Comparison of ENCODE assay signal across 9 mouse cellular contexts in genomic region chr8:60890520-60890874, GRCm38 (mm10). TPM values are rescaled to one million over a fixed set of nuclear protein-coding genes. Genes with fewer than 3 reads are reported as not detected.
A peak's percentile ranks its signal among the peaks of the same experiment; 100 is the strongest.
DNase-seq lines count a peak whose midpoint lies in the region; ATAC-seq and TF ChIP-seq lines count a peak whose summit lies in the region.
"Had no signal": no experiment of that assay in that cellular context is flagged by ENCODE, and none has a peak within 500 bp of the region (broad histone marks: within the 10 kb centered on the region; RNA-seq: fewer than 3 reads in every experiment).

No protein-coding gene starts in this region.

- no peak for TF ChIP-seq CTCF in heart, postnatal 0 days (IDR thresholded peaks at IDR 0.05; ENCODE audit: low read depth)

- H3K4me3 ChIP-seq in heart, postnatal 0 days (ENCODE audit: low read depth, low read length): peak overlapping the region; percentile 76
- peak overlapping the region; percentile 69 for H3K4me3 ChIP-seq in hindbrain, embryonic 11.5 days (ENCODE audit: low read depth, low read length)
- H3K4me3 ChIP-seq in midbrain, embryonic 11.5 days (ENCODE audit: low read depth, low read length): peak overlapping the region; percentile 80

- WGBS in heart, postnatal 0 days: 2% methylated on average over 20 of the region's 23 CpGs
- 2% methylated on average over 23 of the region's 23 CpGs for WGBS in hindbrain, embryonic 11.5 days
- 2% methylated on average over 23 of the region's 23 CpGs for WGBS in midbrain, embryonic 11.5 days

- H3K9me3 ChIP-seq in heart, postnatal 0 days (replicated peaks; ENCODE audit: control insufficient read depth, low read length): no peaks in the 10 kb centered on the region
- H3K9me3 ChIP-seq in hindbrain, embryonic 11.5 days (ENCODE audit: control insufficient read depth, low read length): no peaks in the 10 kb centered on the region
- H3K9me3 ChIP-seq in midbrain, embryonic 11.5 days (ENCODE audit: control insufficient read depth, low read length): no peaks in the 10 kb centered on the region

- peak overlapping the region; percentile 30; the same call in 1 of the 2 replicates for H3K27ac ChIP-seq in heart, postnatal 0 days (ENCODE audit: low read depth)
- no peak overlapping the region; the same call in 1 of the 2 replicates for H3K27ac ChIP-seq in hindbrain, embryonic 11.5 days (ENCODE audit: low read depth, low read length)
- H3K27ac ChIP-seq in midbrain, embryonic 11.5 days (ENCODE audit: low read depth, low read length): no peak overlapping the region

- 0 out of 2 replicates have a peak, but pooled peaks cover 4% of the 10 kb centered on the region for H3K36me3 ChIP-seq in heart, postnatal 0 days (replicated peaks; ENCODE audit: control insufficient read depth, insufficient read depth, low read length)
- no peaks in the 10 kb centered on the region for H3K36me3 ChIP-seq in hindbrain, embryonic 11.5 days (ENCODE audit: control insufficient read depth, insufficient read depth, low read length)
- H3K36me3 ChIP-seq in midbrain, embryonic 11.5 days (ENCODE audit: control insufficient read depth, insufficient read depth, low read length): no peaks in the 10 kb centered on the region; the same call in 1 of the 2 replicates

- intact Hi-C loops in heart, postnatal 36 days (cut with DNase I): loop anchor here (5.0 kb wide), 3 partner anchors 92 to 597 kb away; partner anchors contain the start of genes Cbr4, Clcn3 and Mfap3l

- DNase-seq in heart, postnatal 0 days (ENCODE audit: low spot score): no peak
- no peak for DNase-seq in heart, postnatal 36 days
- DNase-seq in WW6 (ENCODE audit: low read depth, low spot score): peak; percentile 26
- no peak for DNase-seq in hindbrain, embryonic 11.5 days (ENCODE audit: low spot score)
- DNase-seq in midbrain, embryonic 11.5 days (ENCODE audit: low spot score, missing footprints): no peak
- DNase-seq in gastrocnemius, adult 18-20 months (ENCODE audit: low spot score): no peak
- DNase-seq in B cell, adult 2 months: no peak

- peak overlapping the region; percentile 65 for H3K4me2 ChIP-seq in heart, postnatal 0 days (ENCODE audit: low read depth, low read length)
- H3K4me2 ChIP-seq in hindbrain, embryonic 11.5 days (replicated peaks; ENCODE audit: low read depth, low read length): peak overlapping the region; percentile 44
- peak overlapping the region; percentile 69 for H3K4me2 ChIP-seq in midbrain, embryonic 11.5 days

- peak overlapping the region; percentile 70 for H3K9ac ChIP-seq in heart, postnatal 0 days (replicated peaks; ENCODE audit: low read depth, low read length)
- H3K9ac ChIP-seq in hindbrain, embryonic 11.5 days (ENCODE audit: low read depth, low read length): peak overlapping the region; percentile 76
- peak overlapping the region; percentile 77 for H3K9ac ChIP-seq in midbrain, embryonic 11.5 days (ENCODE audit: low read length)

- peaks cover 13% of the 10 kb centered on the region for H3K4me1 ChIP-seq in heart, postnatal 0 days (ENCODE audit: control insufficient read depth, insufficient read depth)
- no peaks in the 10 kb centered on the region for H3K4me1 ChIP-seq in hindbrain, embryonic 11.5 days (replicated peaks; ENCODE audit: control insufficient read depth, insufficient read depth, low read length)
- peaks cover 10% of the 10 kb centered on the region; the same call in 1 of the 2 replicates for H3K4me1 ChIP-seq in midbrain, embryonic 11.5 days (ENCODE audit: control insufficient read depth, insufficient read depth, low read length)

- TF ChIP-seq EP300 in heart, postnatal 0 days (IDR thresholded peaks at IDR 0.05; ENCODE audit: low read depth): no peak

- no peaks in the 10 kb centered on the region for H3K27me3 ChIP-seq in heart, postnatal 0 days (ENCODE audit: control insufficient read depth, insufficient read depth, low read length)
- H3K27me3 ChIP-seq in hindbrain, embryonic 11.5 days (ENCODE audit: control insufficient read depth, insufficient read depth, low read length): no peaks in the 10 kb centered on the region
- H3K27me3 ChIP-seq in midbrain, embryonic 11.5 days (ENCODE audit: control insufficient read depth, insufficient read depth, low read length): no peaks in the 10 kb centered on the region
- H3K27me3 ChIP-seq: Patski had no signal

- ATAC-seq in heart, postnatal 0 days (ENCODE audit: insufficient read depth, low read depth): peak; percentile 28; the same call in 1 of the 2 replicates
- ATAC-seq in hindbrain, embryonic 11.5 days (ENCODE audit: low FRiP score): no peak
- ATAC-seq in midbrain, embryonic 11.5 days (ENCODE audit: low FRiP score): no peak
- no peak for ATAC-seq in CD4-positive, CD25-positive, alpha-beta regulatory T cell, adult 4 months

RNA-seq across cellular contexts. Expression of gene Hpf1, which starts 0.3 kb away (rescaled TPM):
- total RNA-seq in heart, postnatal 0 days (2014; rRNA removed; ENCODE audit: low replicate concordance): 9.5 and 12.3 TPM in 2 replicates
- polyA plus RNA-seq in heart, postnatal 0 days (2015; fragmentation: Nextera tagmentation; extraction: Ambion mirVana): 53.6 and 58.2 TPM in 2 replicates
- total RNA-seq in heart, postnatal 36 days (2021): 10 to 100 TPM; 15.3 to 17.0 TPM
- polyA plus RNA-seq in hindbrain, embryonic 11.5 days (2014; fragmentation: Nextera tagmentation; extraction: Ambion mirVana): 125 and 131 TPM in 2 replicates
- 138 and 147 TPM in 2 replicates for polyA plus RNA-seq in midbrain, embryonic 11.5 days (2014; fragmentation: Nextera tagmentation; extraction: Ambion mirVana)
- total RNA-seq in gastrocnemius, adult 18-20 months (2021): 1 to 10 TPM; 5.5 to 7.7 TPM
- 10 to 100 TPM; 45.2 to 48.8 TPM for polyA plus RNA-seq in CD4-positive, CD25-positive, alpha-beta regulatory T cell, adult 4 months (2017; shearing (Covaris generic))
